Mouse (Mus musculus): ENCODE data around the gene Zfyve26.
"Not testable (repeated sequence)": the region's sequence is repeated elsewhere in the genome, so short reads cannot be mapped to it uniquely, and the experiment has no call there.

The Zfyve26 gene

GRCm38 (mm10) chr12:79296126-79296816, at the start of gene Zfyve26:
TSS of gene Zfyve26 (minus strand) at chr12:79296304.
- DNase-seq (ENCODE audit: low spot score in 2 of 2) = peak; percentile 95 to 98

DNA sequence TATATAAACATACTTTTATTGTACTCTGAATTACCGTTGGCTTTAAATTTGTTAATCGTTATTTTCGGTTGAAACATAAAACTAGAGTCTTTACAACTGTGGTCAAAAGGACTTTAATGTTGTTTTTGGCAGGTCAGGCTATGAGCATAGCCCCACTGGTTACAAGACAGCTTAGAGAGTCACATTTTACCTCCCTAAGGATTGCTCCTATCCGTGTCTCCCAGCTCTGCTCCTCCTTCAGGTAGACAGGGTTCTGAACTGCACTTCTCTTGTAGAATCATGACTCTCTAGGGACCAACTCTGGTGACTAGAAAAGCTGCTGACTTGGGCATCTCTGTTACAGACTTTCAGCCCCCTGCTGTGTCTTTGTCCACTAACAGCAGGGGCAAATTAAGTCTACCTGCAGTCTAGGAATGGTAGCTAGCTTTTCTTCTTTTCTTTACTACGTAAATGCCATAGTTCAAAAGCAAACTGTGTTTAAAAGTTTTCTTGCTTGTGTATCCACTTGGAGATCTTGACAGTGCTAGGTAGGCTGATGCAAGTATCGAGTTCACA, 45.3 kb upstream of the Zfyve26 start:
- DNase-seq (ENCODE audit: low spot score in 2 of 2) = no peak

DNA sequence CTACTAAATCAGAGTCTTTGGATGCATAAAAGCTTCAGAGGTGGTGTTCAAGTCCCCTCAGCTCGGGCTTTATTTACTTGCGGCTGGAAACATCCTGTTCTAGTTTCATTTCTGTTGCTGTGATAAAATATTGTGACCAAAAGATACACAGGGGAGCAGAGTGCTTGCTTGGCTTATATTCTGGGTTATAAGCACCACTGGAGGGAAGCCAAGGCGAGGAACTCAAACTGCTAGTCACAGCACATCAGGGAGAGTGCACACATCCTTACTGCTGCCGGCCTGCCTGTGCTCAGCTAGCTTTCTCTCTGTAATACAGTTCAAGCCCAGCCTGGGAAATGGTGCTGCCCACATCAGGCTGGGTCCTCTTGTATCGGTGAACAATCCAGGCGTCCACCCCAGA, 44.4 kb upstream of the Zfyve26 start:
- DNase-seq (ENCODE audit: low spot score in 2 of 2) = peak in 1 of 2 experiments; percentile 28

- no peak for DNase-seq (ENCODE audit: low spot score in 2 of 2)
Observed at GRCm38 (mm10) chr12:79338791-79339190, 42.7 kb upstream of the Zfyve26 start.

DNA sequence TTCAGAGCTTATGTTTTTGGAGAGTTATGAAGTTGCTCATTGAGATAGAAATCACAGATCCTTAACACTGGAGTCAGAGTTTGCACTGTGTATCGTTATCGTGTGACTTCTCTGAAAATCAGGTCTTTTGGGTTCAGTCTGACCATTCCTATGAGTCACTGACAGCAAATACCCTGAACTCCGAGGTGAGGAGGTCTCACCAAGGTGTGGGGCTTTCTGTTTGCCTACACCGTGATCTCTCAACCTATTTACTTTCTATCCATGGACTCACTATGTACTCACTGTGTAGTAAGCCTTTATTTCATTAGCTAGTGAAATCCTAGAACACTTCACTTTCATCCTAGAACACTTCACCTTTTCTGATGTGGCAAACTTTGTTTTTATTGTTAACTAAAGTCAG, 35.6 kb upstream of the Zfyve26 start:
- no peak for DNase-seq (ENCODE audit: low spot score in 2 of 2)

GRCm38 (mm10) chr12:79330571-79330970, 34.5 kb upstream of the Zfyve26 start:
- no peak for DNase-seq (ENCODE audit: low spot score in 2 of 2)

DNA sequence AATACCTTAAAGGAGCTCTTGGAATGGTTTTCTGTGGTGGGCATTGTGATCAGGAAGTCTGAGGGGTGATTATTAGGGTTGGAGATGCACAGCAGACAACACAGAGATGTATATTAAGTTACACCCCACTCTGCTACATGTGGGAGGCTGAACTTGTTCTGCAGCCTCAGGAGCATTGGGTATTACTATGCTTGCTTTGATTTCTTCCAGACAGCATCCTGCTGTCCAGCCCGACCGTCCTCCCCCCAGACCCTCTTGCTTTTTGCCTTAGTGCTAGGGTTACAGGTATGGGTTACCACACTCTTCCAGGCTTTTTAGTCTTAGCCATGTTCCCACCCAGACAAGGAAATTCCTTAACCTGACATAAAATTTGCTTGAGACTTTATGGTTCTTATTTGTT, 31.8 kb upstream of the Zfyve26 start:
- DNase-seq (ENCODE audit: low spot score in 2 of 2) = no peak

DNA sequence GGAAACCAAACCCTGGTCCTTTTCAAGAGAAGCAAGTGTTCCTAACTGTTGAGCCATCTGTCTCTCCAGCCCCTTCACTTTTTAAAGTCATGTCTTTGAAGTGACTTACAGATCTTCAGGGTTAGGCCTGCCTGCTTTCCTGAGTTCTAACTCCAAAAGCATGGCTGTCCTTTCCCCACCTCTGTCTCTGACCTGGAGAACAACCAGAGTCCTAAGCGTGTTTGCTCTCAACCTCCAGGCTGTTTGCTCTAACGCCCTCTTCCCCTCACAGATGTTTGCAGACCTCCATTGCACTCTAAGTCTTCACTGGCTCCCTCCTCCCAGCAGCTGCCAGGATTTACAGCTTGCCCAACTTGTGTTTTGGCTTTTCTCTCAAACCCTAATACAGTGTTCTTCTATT, 30.6 kb upstream of the Zfyve26 start:
- no peak for DNase-seq (ENCODE audit: low spot score in 2 of 2)

GRCm38 (mm10) chr12:79326236-79326635, 30.1 kb upstream of the Zfyve26 start:
- DNase-seq (ENCODE audit: low spot score in 2 of 2) = no peak

DNA sequence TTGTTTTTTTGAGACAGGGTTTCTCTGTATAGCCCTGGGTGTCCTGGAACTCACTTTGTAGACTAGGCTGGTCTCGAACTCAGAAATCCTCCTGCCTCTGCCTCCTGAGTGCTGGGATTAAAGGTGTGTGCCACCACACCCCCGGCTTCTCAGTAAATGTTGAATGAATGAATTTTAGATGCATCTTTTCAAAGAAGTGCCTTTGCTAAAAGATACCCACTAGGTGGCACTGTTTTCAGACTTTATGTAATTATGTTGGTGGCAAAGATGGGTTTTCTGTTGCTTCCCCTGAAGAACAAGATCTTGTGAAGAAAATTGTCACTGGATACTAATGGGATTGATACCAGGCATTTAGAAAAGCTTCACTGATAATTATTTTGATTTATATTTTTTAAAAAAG, 26.4 kb upstream of the Zfyve26 start:
- not testable (repeated sequence) for DNase-seq (ENCODE audit: low spot score in 2 of 2)

DNA sequence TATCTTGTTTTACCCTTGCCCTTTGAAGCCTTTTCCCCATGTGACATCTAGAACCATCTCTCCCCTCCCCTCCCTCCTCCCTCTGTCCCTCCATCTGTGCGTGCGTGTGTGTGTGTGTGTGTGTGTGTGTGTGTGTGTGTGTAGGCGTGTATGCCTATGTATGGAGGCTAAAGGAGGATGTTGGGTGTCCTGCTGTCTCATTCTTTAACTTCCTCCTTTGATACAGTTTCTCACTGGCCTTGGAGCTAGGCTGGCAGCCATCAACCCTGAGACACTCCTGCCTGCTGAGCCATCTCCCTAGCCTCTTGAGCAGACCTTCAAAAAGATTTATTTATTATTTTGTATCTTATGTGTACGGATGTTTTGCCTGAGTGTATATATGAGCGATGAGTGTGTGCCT, 24.8 kb upstream of the Zfyve26 start:
- DNase-seq (ENCODE audit: low spot score in 2 of 2) = no peak

DNA sequence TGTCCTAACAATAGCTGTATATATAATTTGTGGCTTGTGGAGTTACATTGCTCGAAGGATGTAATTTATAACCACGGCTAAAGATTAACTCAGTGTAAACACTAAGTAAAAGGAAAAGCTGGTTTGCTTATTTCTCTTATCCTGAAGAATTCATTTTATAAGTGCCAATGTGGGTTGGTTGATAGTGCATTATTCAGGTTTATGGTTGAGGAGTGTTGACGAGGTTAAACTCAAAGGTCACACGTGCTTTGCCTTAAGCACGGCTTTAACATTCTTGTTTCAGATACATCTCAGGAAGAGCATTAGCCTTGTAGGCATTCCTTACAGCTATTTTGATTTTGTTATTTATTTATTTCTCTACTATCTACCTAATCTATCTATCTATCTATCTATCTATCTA, 21.2 kb upstream of the Zfyve26 start:
- no peak for DNase-seq (ENCODE audit: low spot score in 2 of 2)

DNA sequence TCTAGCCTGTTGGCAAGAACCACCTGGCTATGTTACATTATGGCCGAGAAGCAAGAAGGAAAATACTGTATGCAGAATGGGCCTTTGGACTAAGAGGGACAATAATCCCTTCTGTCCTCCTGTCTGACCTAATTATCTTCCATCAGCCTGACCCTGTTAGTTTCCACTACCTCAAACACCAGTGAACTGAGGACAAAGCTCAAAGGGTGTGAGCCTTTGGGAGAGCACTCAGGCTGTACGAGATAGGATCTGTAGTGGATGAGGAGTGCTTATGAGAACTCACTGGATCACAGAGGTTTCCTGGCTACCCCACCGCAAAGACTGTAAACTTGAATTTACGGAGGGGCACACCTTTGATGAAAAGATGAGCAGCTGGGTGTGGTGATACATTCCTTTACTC, 17.6 kb upstream of the Zfyve26 start:
- no peak for DNase-seq (ENCODE audit: low spot score in 2 of 2)

DNA sequence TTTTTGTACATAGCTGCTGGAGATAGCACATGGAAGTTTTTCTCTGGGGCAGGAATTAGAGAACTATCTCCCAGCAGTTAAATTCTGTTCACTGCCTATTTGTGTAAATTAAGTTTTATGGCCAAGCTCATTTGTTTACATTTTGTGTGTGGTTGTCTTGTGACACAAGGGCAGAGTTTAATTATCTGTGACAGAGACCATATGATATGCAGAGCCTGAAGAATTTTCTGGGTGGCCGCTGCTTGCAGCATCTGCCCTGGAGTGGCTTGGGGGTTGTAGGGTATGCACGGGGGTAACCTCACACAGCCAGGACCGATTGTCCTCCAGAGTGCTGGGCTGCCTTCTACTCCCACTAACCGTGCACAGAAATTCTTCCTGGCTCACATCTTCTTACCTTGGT, 9.9 kb upstream of the Zfyve26 start:
- no peak for DNase-seq (ENCODE audit: low spot score in 2 of 2)

DNA sequence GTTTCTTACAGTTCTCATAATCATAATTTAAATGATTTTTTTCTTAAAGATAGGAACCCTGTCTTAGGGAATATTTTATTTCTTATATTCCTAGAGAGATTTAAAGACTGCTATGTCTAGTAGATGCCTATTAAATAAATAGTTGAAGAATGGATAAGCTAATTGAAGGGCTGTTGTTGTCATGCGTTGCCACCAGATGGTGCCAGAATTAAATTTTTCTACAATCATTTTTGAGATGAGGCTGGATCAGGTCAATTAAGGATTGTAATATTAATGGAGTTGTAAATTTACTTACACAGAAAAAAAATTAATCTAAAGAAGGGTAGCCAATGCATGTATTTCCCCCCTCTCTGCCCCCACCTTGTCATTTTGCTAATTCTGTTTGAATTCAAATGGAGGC, 9.0 kb upstream of the Zfyve26 start:
- no peak for DNase-seq (ENCODE audit: low spot score in 2 of 2)

GRCm38 (mm10) chr12:79301802-79302201, 5.7 kb upstream of the Zfyve26 start:
- peak; percentile 36 to 65 for DNase-seq (ENCODE audit: low spot score in 2 of 2)

DNA sequence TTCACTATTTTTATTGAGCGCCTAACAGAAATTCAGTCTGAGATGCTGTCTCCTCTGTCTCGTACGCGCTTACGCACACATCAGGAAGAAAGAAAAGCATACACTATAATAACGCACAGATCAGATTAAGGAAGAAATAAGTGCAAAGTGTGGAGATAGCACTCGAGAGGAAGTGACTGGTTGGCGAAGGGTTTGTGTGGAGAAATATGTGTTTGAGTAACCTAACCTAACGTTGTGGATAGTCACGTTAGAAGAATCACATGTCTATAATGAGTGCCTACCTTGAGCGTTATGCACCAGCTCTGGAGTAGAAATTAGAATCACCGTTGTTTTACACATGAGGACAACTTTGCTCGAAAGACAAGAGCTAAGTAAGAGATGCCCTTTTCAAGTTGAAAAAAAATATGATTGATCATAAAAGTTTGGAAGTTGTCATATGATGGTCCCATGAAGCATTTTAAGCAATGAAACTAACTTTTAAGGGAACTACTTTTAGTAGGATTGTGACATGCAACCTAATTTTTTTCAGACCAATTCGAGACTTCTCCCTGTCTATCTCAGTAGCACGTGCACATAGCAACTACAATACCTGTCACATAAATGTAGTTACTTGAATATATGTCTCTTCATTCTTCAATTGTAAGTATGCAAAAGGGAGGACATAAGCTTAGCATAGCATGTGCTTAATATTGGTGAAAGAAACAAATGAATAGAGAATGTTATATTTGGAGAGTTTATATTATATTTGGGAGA, 2.0 kb upstream of the Zfyve26 start:
- DNase-seq (ENCODE audit: low spot score in 2 of 2) = no peak

DNA sequence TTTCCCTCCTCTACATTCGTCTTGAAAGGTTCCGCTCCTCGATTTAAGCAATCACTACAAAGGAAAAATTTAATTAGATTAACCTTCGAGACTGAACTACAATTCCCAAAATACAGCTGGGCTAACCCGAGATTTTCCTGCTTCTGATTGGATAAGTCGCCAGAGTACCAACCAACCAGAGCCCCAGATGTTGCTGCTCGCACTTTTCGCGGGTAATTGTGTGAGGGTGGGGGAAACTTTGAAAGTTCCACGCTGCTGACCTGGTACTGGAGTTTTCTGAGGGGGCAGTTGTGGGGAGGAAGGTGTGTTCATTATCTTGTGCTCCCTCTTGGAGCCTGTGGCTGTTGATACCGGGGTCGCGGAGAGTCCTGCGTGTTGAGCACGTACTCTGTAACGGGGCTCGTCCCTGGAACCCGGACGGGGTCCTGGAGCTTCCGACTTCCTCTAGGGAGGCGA, 1.0 kb upstream of the Zfyve26 start, which contains the start of gene Rad51b:
Rad51b (plus strand) TSS at position 162 of the 456 bp plus-strand sequence.
- peak; percentile 82 to 88 for DNase-seq (ENCODE audit: low spot score in 2 of 2)

GRCm38 (mm10) chr12:79292874-79293273, 3.2 kb downstream of the Zfyve26 start:
- DNase-seq (ENCODE audit: low spot score in 2 of 2) = no peak

DNA sequence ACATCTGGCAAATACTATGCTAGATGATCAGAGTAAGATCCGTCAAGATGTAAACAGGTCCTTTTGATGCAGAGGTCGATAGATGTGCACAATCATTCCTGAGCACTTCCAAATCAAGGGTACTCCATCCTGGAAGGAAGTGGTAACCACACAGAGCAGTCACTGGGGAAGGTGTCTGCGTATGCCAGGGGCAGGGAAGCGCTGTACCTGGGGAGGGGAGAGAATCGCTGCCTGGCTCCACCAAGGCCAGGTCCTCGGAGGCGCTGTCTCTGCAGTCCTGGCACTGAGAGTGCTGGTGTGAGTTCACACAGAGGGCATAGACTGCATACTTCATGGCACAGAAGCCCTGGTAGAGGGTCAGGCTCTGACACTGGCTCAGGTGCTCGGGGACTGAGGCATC, 13.5 kb downstream of the Zfyve26 start:
- DNase-seq (ENCODE audit: low spot score in 2 of 2) = no peak

DNA sequence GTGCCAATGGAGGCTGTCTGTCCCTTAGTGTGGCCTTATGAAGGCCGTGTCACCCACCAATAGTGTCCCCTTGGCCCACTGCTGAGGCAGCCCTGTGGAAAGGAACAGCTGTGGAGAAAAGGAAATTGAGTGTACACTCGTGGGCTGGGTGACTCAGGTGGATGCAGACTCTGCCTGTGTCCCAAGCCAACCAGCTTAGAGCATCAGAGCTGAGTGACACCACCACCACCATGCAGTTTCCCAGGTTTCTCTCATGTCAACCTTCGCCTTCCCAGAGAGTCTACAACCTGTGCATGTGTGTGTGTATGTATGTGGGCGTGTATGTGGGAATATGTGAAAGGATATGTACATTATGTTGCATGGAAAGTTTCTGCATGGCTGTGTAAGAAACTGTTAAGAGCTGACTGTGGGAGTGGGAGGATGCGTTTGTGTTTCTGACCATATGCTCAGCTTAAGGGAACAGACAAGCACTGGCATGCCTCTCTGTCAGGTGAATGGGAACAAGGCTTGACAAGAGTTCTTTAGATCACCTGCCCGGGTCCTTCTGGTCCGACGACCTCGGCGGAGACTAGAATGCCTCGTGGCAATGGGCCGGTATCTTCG, 16.5 kb downstream of the Zfyve26 start:
- no peak for DNase-seq (ENCODE audit: low spot score in 2 of 2)

DNA sequence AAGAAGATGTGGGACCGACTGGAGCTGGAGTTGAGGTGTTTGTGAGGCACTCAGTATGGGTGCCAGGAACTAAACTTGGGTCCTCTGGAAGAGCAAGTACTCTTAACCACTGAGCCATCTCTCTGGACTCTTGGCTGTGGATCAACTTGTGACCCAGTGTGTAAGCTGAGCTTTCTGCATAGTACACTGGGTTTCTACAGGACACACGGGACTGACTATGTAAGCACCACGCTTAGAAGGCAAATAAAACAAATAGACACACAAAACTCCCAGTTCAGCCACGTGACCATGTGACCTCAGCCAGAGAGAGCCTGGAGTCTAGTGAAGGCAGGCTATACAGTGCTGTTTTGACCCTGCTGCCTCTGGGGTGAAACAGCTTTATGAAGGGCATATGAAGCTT, 23.5 kb downstream of the Zfyve26 start:
- DNase-seq (ENCODE audit: low spot score in 2 of 2) = no peak

- DNase-seq (ENCODE audit: low spot score in 2 of 2) = no peak
Observed at GRCm38 (mm10) chr12:79261035-79261434, 35.1 kb downstream of the Zfyve26 start.
